Mouse (Mus musculus): ENCODE data around the gene Ube4a.

- TF ChIP-seq CTCF (IDR thresholded peaks at IDR 0.05; ENCODE audit: low read depth, low read length) = no peak
- TF ChIP-seq GATA1 (IDR thresholded peaks at IDR 0.05; ENCODE audit: borderline replicate concordance, low read length) = no peak
- no peak for TF ChIP-seq POLR2AphosphoS5 (IDR thresholded peaks at IDR 0.05; ENCODE audit: insufficient replicate concordance, low read depth, low read length)
- no peak for TF ChIP-seq GATA2 (IDR thresholded peaks at IDR 0.05; ENCODE audit: borderline replicate concordance, low read depth, low read length)
These were observed 68.4 kb downstream of the Ube4a start for GRCm38 (mm10) chr9:44897024-44897423.

All from G1E (cell line).